Mouse (Mus musculus) MEL (cell line): ENCODE results near the gene 0610010F05Rik.

Source experiments
- CTCF ChIP-seq, 3 experiments: IDR thresholded peaks in 2 of 3; conservative IDR thresholded peaks in 1 of 3; 2 replicates each; pipeline ENCODE4 v1.5.1; 2011 to 2012; ENCODE audit warnings: low read length in 3 of 3, low read depth in 2 of 3, mild to moderate bottlenecking in 2 of 3, improper control_type of control experiment in 1 of 3, inconsistent platforms in 1 of 3, mixed read lengths in 1 of 3, moderate library complexity in 1 of 3; ENCODE audit not compliant: control insufficient read depth in 1 of 3, insufficient read depth in 1 of 3, poor library complexity in 1 of 3, severe bottlenecking in 1 of 3
- GATA1 ChIP-seq: IDR thresholded peaks from 2 replicates; pipeline ENCODE4 v1.6.1; 2011; ENCODE audit warnings: low read depth, low read length, improper control_type of control experiment
- USF2 ChIP-seq, 2 experiments: IDR thresholded peaks; 2 replicates each; pipeline ENCODE4 v1.6.1; 2011 to 2012; ENCODE audit warnings: improper control_type of control experiment in 2 of 2, low read length in 2 of 2, borderline replicate concordance in 1 of 2, inconsistent platforms in 1 of 2, low read depth in 1 of 2, mild to moderate bottlenecking in 1 of 2; ENCODE audit not compliant: insufficient read depth in 1 of 2

- TF ChIP-seq USF2 (IDR thresholded peaks at IDR 0.05; ENCODE audit: borderline replicate concordance in 1 of 2, insufficient read depth in 1 of 2, low read depth in 1 of 2, low read length in 2 of 2) (no peak), GATA1 (0 out of 2 replicates have a peak, but pooled peaks have one; percentile 22), CTCF (IDR thresholded peaks at IDR 0.05 in 2 of 3, conservative IDR thresholded peaks at IDR 0.05 in 1 of 3; ENCODE audit: control insufficient read depth in 1 of 3, insufficient read depth in 1 of 3, low read depth in 2 of 3, low read length in 3 of 3, poor library complexity in 1 of 3, severe bottlenecking in 1 of 3) (peak; percentile 23 to 96 (median 88); a peak in 4 of 6 replicates)
Observed at GRCm38 (mm10) chr11:23679044-23679642, 45.7 kb upstream of the 0610010F05Rik start.
